Mouse (Mus musculus): ENCODE results near the gene Ubtd2.

Ubtd2 gene

GRCm38 (mm10) chr11:32454800-32455506 lies at the start of gene Ubtd2:
Ubtd2 (plus strand) TSS chr11:32455370.
- DNase-seq: peak; percentile 97

- DNase-seq: no peak
Measured at GRCm38 (mm10) chr11:32407863-32408262, 47.3 kb upstream of the Ubtd2 start.

GRCm38 (mm10) chr11:32409052-32409451 lies 46.1 kb upstream of the Ubtd2 start:
- no peak for DNase-seq

GRCm38 (mm10) chr11:32409823-32410562 lies 45.2 kb upstream of the Ubtd2 start:
- DNase-seq: no peak

- DNase-seq: no peak
Measured at GRCm38 (mm10) chr11:32420001-32420400, 35.2 kb upstream of the Ubtd2 start.

- no peak for DNase-seq
Measured at GRCm38 (mm10) chr11:32423311-32423710, 31.9 kb upstream of the Ubtd2 start.

- DNase-seq: no peak
Measured at GRCm38 (mm10) chr11:32424600-32424999, 30.6 kb upstream of the Ubtd2 start.

GRCm38 (mm10) chr11:32425043-32425658 lies 30.0 kb upstream of the Ubtd2 start:
- DNase-seq: no peak

- DNase-seq: no peak
Measured at GRCm38 (mm10) chr11:32427537-32427936, 27.6 kb upstream of the Ubtd2 start.

- DNase-seq: peak; percentile 36
Measured at GRCm38 (mm10) chr11:32435410-32436060, 19.6 kb upstream of the Ubtd2 start.

- DNase-seq: no peak
Measured at GRCm38 (mm10) chr11:32442576-32442975, 12.6 kb upstream of the Ubtd2 start.

GRCm38 (mm10) chr11:32444266-32444665 lies 10.9 kb upstream of the Ubtd2 start:
- no peak for DNase-seq

GRCm38 (mm10) chr11:32445135-32445534 lies 10.0 kb upstream of the Ubtd2 start:
- DNase-seq: no peak

GRCm38 (mm10) chr11:32445637-32446226 lies 9.4 kb upstream of the Ubtd2 start:
- no peak for DNase-seq

GRCm38 (mm10) chr11:32450216-32450615 lies 5.0 kb upstream of the Ubtd2 start:
- DNase-seq: peak; percentile 37

GRCm38 (mm10) chr11:32451306-32451705 lies 3.9 kb upstream of the Ubtd2 start:
- DNase-seq: no peak

GRCm38 (mm10) chr11:32452745-32453144 lies 2.4 kb upstream of the Ubtd2 start:
- no peak for DNase-seq

GRCm38 (mm10) chr11:32453353-32453915 lies 1.7 kb upstream of the Ubtd2 start:
- no peak for DNase-seq

GRCm38 (mm10) chr11:32454231-32454799 lies 855 bp upstream of the Ubtd2 start:
- no peak for DNase-seq

- DNase-seq: peak; percentile 23
Measured at GRCm38 (mm10) chr11:32455507-32456141, 454 bp downstream of the Ubtd2 start.

- no peak for DNase-seq
Measured at GRCm38 (mm10) chr11:32456356-32456755, 1.2 kb downstream of the Ubtd2 start.

- DNase-seq: no peak
Measured at GRCm38 (mm10) chr11:32464282-32464681, 9.1 kb downstream of the Ubtd2 start.
